Mouse (Mus musculus) forebrain, embryonic 12.5 days (tissue): ENCODE measurements around the gene Sorcs2. TPM values are rescaled to one million over a fixed set of nuclear protein-coding genes. Genes with fewer than 3 reads are reported as not detected.

ENCODE experiments used
- ATAC-seq: fragments of 200-750 bp; cut with Nextera tagmentation; 2 replicates; pipeline ENCODE4 v1.8.0; 2017; ENCODE audit warnings: moderate TSS enrichment; ENCODE audit not compliant: low FRiP score
- H3K27ac ChIP-seq: fragments of 300-500 bp; sonication (generic); 2 replicates; pipeline ENCODE4 v1.5.1; 2016; ENCODE audit warnings: mild to moderate bottlenecking
- H3K27me3 ChIP-seq: fragments of 300-500 bp; sonication (generic); 2 replicates; pipeline ENCODE4 v1.6.1; 2016; ENCODE audit warnings: mild to moderate bottlenecking
- H3K36me3 ChIP-seq: fragments of 300-500 bp; sonication (generic); replicated peaks from 2 replicates; pipeline ENCODE4 v1.6.1; 2016; ENCODE audit warnings: mild to moderate bottlenecking
- H3K4me1 ChIP-seq: fragments of 300-500 bp; sonication (generic); 2 replicates; pipeline ENCODE4 v1.6.1; 2016
- H3K4me2 ChIP-seq: fragments of 300-500 bp; sonication (generic); 2 replicates; pipeline ENCODE4 v1.6.1; 2016; ENCODE audit warnings: mild to moderate bottlenecking, moderate library complexity
- H3K4me3 ChIP-seq: fragments of 300-500 bp; sonication (generic); replicated peaks from 2 replicates; pipeline ENCODE4 v1.5.1; 2016; ENCODE audit warnings: mild to moderate bottlenecking
- H3K9ac ChIP-seq: fragments of 300-500 bp; sonication (generic); 2 replicates; pipeline ENCODE4 v1.6.1; 2016; ENCODE audit warnings: mild to moderate bottlenecking
- H3K9me3 ChIP-seq: fragments of 300-500 bp; sonication (generic); 2 replicates; pipeline ENCODE4 v1.6.1; 2016
- WGBS: fragments of 180-500 bp; shearing (Covaris S2); methylation state at CpG from one replicate; pipeline ENCODE4 v1.1.7; 2016; 5-methylcytosine and 5-hydroxymethylcytosine counted together
- polyA plus RNA-seq: library from polyadenylated mRNA; unstranded; fragments of >200 nt; fragmentation: Nextera tagmentation; extraction: Ambion mirVana; gene quantifications from 2 replicates; pipeline ENCODE4 v1.2.1, GENCODE M21; 2016

Sorcs2 gene
- polyA plus RNA-seq, 1 experiment from 2014 or later, result 11.0 TPM

DNA sequence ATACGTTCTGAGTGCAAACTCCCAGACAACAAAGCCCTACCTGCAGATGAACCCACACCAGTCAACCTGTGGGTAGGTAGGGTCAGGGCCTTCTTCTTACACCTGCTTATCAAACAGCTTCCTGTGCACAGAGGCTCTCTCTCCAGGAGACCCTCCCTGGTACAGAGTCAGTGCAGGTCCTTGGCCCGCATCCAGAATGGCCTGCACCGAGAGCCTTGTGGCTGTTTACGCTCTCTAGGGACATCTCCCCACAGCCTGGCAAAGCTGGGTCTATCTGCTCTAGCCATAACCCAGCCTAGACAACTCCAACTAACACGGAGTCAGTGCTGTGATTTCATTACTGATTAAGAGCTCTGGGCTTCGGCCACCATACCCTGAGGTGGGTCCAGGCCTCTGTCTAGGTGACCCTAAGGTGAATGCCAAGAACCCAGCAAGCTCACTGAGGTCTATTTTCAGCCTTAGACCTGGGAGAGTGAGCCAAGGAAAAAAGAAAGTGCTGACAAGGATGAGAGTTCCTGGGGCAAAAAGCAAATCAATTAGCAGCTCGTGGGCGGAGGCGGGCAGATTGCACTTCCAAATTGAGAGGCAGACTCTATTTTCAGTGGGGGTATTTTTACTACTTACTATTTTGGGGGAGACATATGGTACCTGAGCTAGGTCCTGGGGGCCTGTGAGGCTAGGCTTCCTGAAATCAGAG lies 313.9 kb downstream of the Sorcs2 start:
- WGBS, result 92% methylated on average over 9 of the region's 9 CpGs
- Histone ChIP-seq H3K4me2 (no peak overlapping the region), H3K27me3 (no peaks in the 10 kb centered on the region; the same call in 1 of the 2 replicates), H3K4me3 (no peak overlapping the region), H3K9me3 (no peaks in the 10 kb centered on the region), H3K27ac (no peak overlapping the region), H3K4me1 (peaks cover 35% of the 10 kb centered on the region), H3K36me3 (no peaks in the 10 kb centered on the region), H3K9ac (no peak overlapping the region)
- ATAC-seq, result no peak

GRCm38 (mm10) chr5:36081021-36081420 lies 316.9 kb downstream of the Sorcs2 start:
- Histone ChIP-seq H3K4me3 (no peak overlapping the region), H3K27me3 (no peaks in the 10 kb centered on the region; the same call in 1 of the 2 replicates), H3K4me1 (peaks cover 28% of the 10 kb centered on the region), H3K27ac (no peak overlapping the region), H3K9ac (no peak overlapping the region), H3K4me2 (no peak overlapping the region), H3K9me3 (no peaks in the 10 kb centered on the region), H3K36me3 (no peaks in the 10 kb centered on the region)
- no peak for ATAC-seq
- 76% methylated on average over 8 of the region's 8 CpGs for WGBS

DNA sequence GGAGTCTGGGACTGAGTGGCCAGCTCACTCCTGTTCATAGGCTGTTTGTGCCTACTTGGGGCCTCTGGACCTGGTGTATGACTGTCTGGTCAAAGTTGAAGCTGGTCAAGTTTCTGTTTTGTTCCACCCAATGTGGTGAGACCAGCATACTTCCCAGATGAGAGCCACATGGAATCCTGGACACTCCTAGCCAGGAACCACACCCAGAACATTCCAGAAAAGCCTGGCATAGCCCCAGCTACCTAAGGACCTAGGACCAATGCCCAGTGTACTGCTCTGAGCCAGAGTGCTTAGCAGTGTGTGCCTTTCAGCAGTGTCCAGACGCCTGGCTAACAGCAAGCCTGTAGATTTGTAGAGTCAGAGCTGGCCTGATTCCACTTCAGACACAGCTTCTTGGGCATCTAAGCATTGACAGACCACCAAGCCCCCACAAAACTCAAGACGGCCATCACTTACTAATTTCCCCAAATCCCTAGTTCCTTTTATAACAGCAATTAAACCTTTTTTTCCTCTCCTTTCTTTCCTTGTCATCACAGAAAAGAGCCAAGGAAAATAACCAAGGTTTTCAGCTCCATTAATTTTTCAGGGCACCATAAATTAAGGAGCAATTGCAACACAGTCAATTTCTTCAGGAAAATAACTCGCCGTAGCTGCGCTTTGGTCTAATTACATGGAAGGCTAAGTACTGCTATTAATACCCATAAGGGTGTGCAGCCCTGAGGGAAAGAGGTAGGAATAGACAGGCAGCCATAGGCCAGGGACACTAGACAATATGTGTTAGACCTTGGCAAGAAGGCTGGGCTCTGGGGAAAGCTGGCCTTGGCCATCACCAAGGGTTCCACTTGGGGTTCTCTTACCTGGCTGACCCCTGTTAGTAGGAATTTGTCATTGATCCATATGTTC lies 322.5 kb downstream of the Sorcs2 start:
- Histone ChIP-seq H3K27ac (no peak overlapping the region), H3K9ac (no peak overlapping the region), H3K4me2 (no peak overlapping the region), H3K9me3 (no peaks in the 10 kb centered on the region), H3K4me3 (no peak overlapping the region), H3K27me3 (peaks cover 15% of the 10 kb centered on the region), H3K36me3 (no peaks in the 10 kb centered on the region), H3K4me1 (peaks cover under 1% of the 10 kb centered on the region; the same call in 1 of the 2 replicates)
- 76% methylated on average over 5 of the region's 5 CpGs for WGBS
- ATAC-seq, result no peak

DNA sequence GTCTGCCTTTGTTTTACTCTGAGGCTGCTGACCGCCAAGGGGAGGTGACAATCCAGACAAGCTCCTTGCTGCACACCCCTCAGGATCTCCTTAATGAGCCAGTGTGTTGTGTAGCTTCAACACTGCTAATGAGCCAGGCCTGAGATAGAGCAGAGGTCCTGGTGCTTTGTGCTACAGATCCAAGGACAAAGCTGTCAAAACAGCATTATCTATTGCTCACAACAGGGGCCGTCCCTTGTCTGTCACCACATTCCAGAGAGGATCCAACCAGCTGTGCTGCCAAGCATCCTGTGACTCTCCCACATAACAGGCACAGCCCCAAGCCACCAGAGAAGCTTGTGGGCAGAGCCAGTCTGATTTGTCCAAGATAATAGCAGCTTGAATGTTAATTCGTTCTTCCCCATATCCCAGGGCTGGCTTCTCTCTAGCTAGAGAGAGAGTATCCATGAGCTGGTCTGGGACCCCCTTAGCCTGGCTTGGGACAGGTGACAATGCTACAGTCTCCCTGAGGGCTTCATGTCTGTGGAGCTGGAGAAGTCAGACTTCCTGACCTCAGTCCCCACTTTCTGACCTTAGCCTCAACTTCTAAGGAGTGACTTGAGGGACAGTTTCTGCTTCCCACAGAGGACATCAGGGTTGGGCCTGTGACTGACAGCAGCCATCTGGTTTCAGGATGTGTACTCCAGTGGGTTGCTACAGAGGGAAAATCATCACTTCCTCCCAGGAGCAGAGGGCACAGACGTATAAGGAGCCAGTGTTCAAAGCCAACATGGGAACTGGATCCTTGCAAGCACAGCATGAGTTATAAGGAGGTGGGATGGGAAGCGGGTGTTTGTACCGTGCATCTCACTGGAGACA lies 328.2 kb downstream of the Sorcs2 start:
- no peaks in the 10 kb centered on the region for H3K36me3 ChIP-seq
- 31% methylated on average over 6 of the region's 6 CpGs for WGBS
- H3K9ac ChIP-seq, result no peak overlapping the region
- H3K27me3 ChIP-seq, result peaks cover 51% of the 10 kb centered on the region
- no peak overlapping the region for H3K4me2 ChIP-seq
- no peaks in the 10 kb centered on the region for H3K9me3 ChIP-seq
- no peak overlapping the region for H3K4me3 ChIP-seq
- H3K4me1 ChIP-seq, result peaks cover 32% of the 10 kb centered on the region
- peak; percentile 83; the same call in 1 of the 2 replicates for ATAC-seq
- H3K27ac ChIP-seq, result no peak overlapping the region

GRCm38 (mm10) chr5:36067651-36068181 lies 330.2 kb downstream of the Sorcs2 start:
- Histone ChIP-seq H3K27me3 (peaks cover 50% of the 10 kb centered on the region), H3K27ac (no peak overlapping the region), H3K9ac (no peak overlapping the region), H3K4me3 (no peak overlapping the region), H3K4me2 (no peak overlapping the region), H3K4me1 (peaks cover 32% of the 10 kb centered on the region), H3K9me3 (no peaks in the 10 kb centered on the region), H3K36me3 (no peaks in the 10 kb centered on the region)
- 17% methylated on average over 8 of the region's 8 CpGs for WGBS
- no peak for ATAC-seq

- Histone ChIP-seq H3K4me3 (no peak overlapping the region), H3K4me1 (peaks cover 11% of the 10 kb centered on the region; the same call in 1 of the 2 replicates), H3K36me3 (peaks cover 5% of the 10 kb centered on the region; the same call in 1 of the 2 replicates), H3K27ac (no peak overlapping the region), H3K4me2 (no peak overlapping the region), H3K27me3 (no peaks in the 10 kb centered on the region; the same call in 1 of the 2 replicates), H3K9ac (no peak overlapping the region), H3K9me3 (no peaks in the 10 kb centered on the region)
- no peak for ATAC-seq
- WGBS, result 93% methylated on average over 14 of the region's 14 CpGs
Measured at GRCm38 (mm10) chr5:36057804-36058322, 340.1 kb downstream of the Sorcs2 start.

DNA sequence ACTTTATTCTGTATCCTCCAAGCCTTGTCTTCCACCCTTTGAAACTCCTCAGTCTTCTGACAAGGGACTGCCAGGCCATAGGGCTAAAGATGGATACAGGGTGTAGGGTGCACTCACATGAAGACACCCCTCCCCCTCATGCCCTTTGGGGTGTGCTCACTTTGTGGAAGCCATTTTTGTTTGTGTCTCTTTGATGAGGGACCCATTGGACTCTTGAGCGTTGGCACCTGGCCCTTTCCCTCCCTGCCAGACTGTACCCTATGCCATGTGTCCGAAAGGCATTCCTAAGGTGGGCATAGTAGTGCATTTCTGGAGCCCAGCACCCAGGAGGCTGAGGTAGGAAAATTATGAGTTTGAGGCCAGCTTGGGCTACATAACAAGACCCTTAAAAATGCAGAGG lies 341.0 kb downstream of the Sorcs2 start:
- Histone ChIP-seq H3K4me3 (no peak overlapping the region), H3K36me3 (peaks cover 5% of the 10 kb centered on the region; the same call in 1 of the 2 replicates), H3K27ac (no peak overlapping the region), H3K9me3 (no peaks in the 10 kb centered on the region), H3K9ac (no peak overlapping the region), H3K4me2 (no peak overlapping the region), H3K27me3 (no peaks in the 10 kb centered on the region; the same call in 1 of the 2 replicates), H3K4me1 (peaks cover 11% of the 10 kb centered on the region; the same call in 1 of the 2 replicates)
- 90% methylated on average over 2 of the region's 2 CpGs for WGBS
- ATAC-seq, result no peak

DNA sequence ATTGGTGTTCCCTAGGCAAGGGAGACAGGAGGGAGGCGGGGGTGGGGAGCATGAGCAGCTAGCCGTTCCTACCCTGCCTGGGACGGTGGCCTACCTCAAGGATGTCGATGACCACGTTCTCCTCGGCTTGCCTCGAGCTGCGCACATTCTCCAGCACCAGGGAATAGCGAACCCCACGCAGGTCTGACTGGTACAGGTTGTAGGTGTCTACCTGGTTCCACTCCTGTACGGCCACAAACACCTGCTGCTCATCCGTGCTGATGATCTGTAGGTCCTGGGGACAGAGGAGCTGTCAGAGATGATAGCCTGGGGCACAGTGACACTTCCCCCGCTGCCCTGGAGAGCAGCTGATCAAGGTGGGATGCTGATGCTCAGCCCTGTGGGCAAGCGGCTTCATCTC lies 342.1 kb downstream of the Sorcs2 start:
- Histone ChIP-seq H3K27me3 (no peaks in the 10 kb centered on the region; the same call in 1 of the 2 replicates), H3K27ac (no peak overlapping the region), H3K36me3 (peaks cover 5% of the 10 kb centered on the region; the same call in 1 of the 2 replicates), H3K9ac (no peak overlapping the region), H3K9me3 (no peaks in the 10 kb centered on the region), H3K4me2 (no peak overlapping the region), H3K4me1 (peaks cover 11% of the 10 kb centered on the region; the same call in 1 of the 2 replicates), H3K4me3 (no peak overlapping the region)
- 86% methylated on average over 14 of the region's 14 CpGs for WGBS
- ATAC-seq, result no peak

DNA sequence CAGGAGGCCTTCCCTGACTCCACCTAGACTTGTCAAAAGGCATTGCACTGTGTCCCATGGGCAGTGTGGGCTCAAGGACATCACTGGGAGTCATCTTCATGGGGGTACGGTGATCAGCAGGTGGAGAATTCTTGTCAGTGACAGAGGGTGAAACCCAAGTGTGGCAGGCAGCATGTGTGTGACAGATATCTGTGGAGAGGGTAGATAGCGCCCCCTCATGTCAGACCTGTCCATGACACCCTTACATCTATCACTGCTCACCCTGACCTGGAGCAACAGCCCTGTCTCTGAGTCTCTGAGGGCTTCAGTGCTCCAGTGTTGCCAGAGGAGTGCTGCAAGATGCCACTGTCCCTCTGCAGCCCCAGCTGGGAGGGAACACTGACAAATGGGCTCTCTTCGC lies 343.4 kb downstream of the Sorcs2 start:
- Histone ChIP-seq H3K4me1 (peaks cover 11% of the 10 kb centered on the region; the same call in 1 of the 2 replicates), H3K9ac (no peak overlapping the region), H3K27ac (no peak overlapping the region), H3K36me3 (no peaks in the 10 kb centered on the region; the same call in 1 of the 2 replicates), H3K27me3 (no peaks in the 10 kb centered on the region; the same call in 1 of the 2 replicates), H3K4me3 (no peak overlapping the region), H3K4me2 (no peak overlapping the region), H3K9me3 (no peaks in the 10 kb centered on the region)
- ATAC-seq, result no peak
- 74% methylated on average over 3 of the region's 3 CpGs for WGBS

GRCm38 (mm10) chr5:36043154-36043553 lies 354.8 kb downstream of the Sorcs2 start:
- H3K4me2 ChIP-seq, result no peak overlapping the region
- H3K9me3 ChIP-seq, result no peaks in the 10 kb centered on the region
- WGBS, result 95% methylated on average over 2 of the region's 2 CpGs
- no peak overlapping the region for H3K27ac ChIP-seq
- H3K4me3 ChIP-seq, result no peak overlapping the region
- no peaks in the 10 kb centered on the region for H3K27me3 ChIP-seq
- peaks cover 17% of the 10 kb centered on the region for H3K4me1 ChIP-seq
- no peak for ATAC-seq
- H3K36me3 ChIP-seq, result no peaks in the 10 kb centered on the region
- no peak overlapping the region for H3K9ac ChIP-seq

- no peak overlapping the region for H3K4me2 ChIP-seq
- no peaks in the 10 kb centered on the region for H3K36me3 ChIP-seq
- H3K4me1 ChIP-seq, result peaks cover 17% of the 10 kb centered on the region
- no peak overlapping the region for H3K4me3 ChIP-seq
- no peaks in the 10 kb centered on the region for H3K9me3 ChIP-seq
- H3K9ac ChIP-seq, result no peak overlapping the region
- H3K27ac ChIP-seq, result peak overlapping the region; percentile 81
- H3K27me3 ChIP-seq, result no peaks in the 10 kb centered on the region
- 82% methylated on average over 6 of the region's 6 CpGs for WGBS
- no peak for ATAC-seq
Measured at GRCm38 (mm10) chr5:36041756-36042155, 356.2 kb downstream of the Sorcs2 start.
